Mouse (Mus musculus) WW6 (cell line): ENCODE results near the gene Olfr930.

Experiments
- DNase-seq: peaks from one replicate; pipeline ENCODE4 v3.0.0-alpha.2; 2013; ENCODE audit warnings: low read depth, low spot score

The Olfr930 gene

DNA sequence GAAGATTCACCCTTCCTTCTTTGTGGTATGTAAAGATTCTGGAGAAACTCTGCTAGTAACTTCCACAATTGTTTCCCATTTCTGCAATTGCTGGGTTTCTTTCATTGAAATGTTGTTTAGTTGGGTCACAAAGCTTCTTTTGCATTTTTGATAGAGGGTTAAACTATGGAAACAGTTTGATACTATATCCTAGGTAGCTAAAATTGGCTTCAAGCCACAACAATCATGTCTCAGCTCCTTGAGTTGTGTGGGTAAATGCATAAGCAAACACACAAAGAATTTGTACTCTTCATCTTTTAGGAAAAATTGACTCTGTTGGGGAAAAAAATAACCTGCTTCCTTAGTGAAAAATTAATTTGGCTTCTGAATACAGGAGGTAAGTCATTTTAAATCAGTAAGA is at the start of gene Olfr930:
Gene Olfr930 (plus strand): TSS at position 301 of the 400 bp plus-strand sequence.
- no peak for DNase-seq

DNA sequence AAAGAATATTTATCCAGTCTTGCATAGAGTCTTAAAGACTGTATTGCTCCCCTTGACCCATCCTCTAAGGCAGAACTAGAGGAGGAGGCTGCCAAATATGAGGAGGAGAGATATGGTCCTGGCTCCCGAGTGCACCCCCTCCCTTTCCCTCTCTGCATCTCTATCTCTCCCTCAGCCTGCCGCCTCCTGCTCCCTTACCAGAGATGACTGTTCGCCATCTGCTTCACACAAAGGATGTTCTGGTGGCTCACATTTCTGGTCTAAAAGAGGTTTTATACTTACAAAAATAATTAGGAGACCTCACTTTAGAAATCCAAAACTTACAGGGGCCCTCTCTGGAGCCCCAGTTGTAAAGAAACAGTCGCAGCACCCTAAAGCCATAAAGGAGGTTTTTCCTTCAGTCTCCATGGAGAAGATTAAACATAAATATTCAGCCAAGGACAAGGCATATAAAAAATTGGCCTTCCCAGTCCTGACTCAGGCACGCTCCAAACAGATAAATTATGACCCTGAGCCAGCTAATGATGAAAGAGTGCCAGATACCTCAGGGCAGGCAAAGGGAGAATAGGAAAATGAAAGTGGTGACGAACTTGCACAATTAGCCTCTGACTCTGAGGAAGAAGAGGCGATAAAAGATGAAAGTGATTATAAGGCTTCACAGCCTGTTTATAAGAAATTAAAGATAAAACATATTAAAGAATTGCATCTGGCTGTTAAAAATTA is 24.0 kb downstream of the Olfr930 start:
- no peak for DNase-seq

DNA sequence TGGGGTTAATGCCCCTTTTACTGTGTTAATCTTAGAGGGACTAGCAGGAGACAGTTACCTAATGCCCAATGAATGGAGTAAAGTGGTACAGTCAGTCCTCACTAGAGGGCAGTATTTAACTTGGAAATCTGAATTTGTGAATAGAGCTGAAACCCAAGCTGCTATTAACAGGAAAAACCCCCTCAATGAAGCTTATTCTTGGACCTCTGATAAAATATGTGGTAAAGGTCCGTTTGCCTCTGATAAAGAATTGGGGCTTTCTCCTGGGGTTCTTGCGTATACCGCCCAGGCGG is 24.5 kb downstream of the Olfr930 start:
- no peak for DNase-seq

GRCm38 (mm10) chr9:38972013-38972412 is 42.4 kb downstream of the Olfr930 start, which contains the start of gene Olfr933:
TSS of gene Olfr933 (plus strand) at chr9:38972313.
- no peak for DNase-seq
